ENCODE assay signal across 9 mouse cellular contexts in the genomic region with DNA sequence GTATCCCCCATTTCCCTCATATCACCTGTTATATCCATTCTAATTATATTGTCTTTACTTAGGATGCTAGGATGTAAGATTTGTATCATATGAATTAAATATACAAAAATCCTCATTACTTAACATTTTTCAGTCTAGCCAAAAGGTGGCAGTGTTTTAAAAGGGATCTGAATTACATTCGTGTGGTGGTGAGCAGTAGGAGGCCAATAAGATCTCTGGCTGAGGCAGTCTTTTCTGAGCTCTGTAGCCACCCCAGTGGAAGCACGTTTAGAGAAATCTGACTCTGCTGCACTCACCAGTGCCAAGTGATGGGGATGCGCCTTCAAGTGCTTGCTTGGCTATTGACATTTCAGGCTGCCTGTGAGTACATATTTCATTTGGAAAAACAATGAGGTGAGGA.
DNase-seq lines count a peak whose midpoint lies in the region; ATAC-seq lines count a peak whose summit lies in the region.
"Had no signal": no experiment of that assay in that cellular context is flagged by ENCODE, and none has a peak within 500 bp of the region (broad histone marks: within the 10 kb centered on the region; RNA-seq: fewer than 3 reads in every experiment).

No protein-coding gene starts in this region.

- peak; percentile 12 for DNase-seq in layer of hippocampus, adult 9-11 months
- DNase-seq in layer of hippocampus, adult 9-10 months (ENCODE audit: low spot score): no peak
- DNase-seq in T-cell, adult 2 months (ENCODE audit: low spot score): peak; percentile 2
- peak; percentile 26 for DNase-seq in forelimb bud, embryonic 11.5 days (ENCODE audit: low read depth, low spot score)
- DNase-seq in cerebellum, adult 8-10 months: no peak
- DNase-seq in cerebellum, adult 9-11 months: no peak
- DNase-seq in right cerebral cortex, postnatal 25 days: no peak

- no peak overlapping the region for H3K4me2 ChIP-seq in neural tube, embryonic 15.5 days

- H3K27ac ChIP-seq in neural tube, embryonic 15.5 days (replicated peaks): no peak overlapping the region
- H3K27ac ChIP-seq: macrophage had no signal

- no peaks in the 10 kb centered on the region for H3K27me3 ChIP-seq in neural tube, embryonic 15.5 days (replicated peaks)

- H3K9me3 ChIP-seq in neural tube, embryonic 15.5 days (replicated peaks): no peaks in the 10 kb centered on the region

- H3K4me1 ChIP-seq in neural tube, embryonic 15.5 days: 0 out of 2 replicates have a peak, but pooled peaks cover 3% of the 10 kb centered on the region

- 12% methylated on average over 3 of the region's 3 CpGs for WGBS in neural tube, embryonic 15.5 days

- no peak overlapping the region for H3K9ac ChIP-seq in neural tube, embryonic 15.5 days (replicated peaks)

- peak; percentile 75; the same call in 1 of the 2 replicates for ATAC-seq in neural tube, embryonic 15.5 days (ENCODE audit: low FRiP score)

- no peaks in the 10 kb centered on the region for H3K36me3 ChIP-seq in neural tube, embryonic 15.5 days

- H3K4me3 ChIP-seq in neural tube, embryonic 15.5 days (replicated peaks): no peak overlapping the region

Comparison
In these comparisons a context has a peak if more than half of its experiments do, and no peak if none do; other contexts are left out.
1. DNase-seq: peak in layer of hippocampus, adult 9-11 months (single experiment), T-cell, adult 2 months (single experiment) and forelimb bud, embryonic 11.5 days (single experiment); none in layer of hippocampus, adult 9-10 months (single experiment), cerebellum, adult 8-10 months (single experiment), cerebellum, adult 9-11 months (single experiment) and right cerebral cortex, postnatal 25 days (single experiment).